Mouse (Mus musculus) intestine, embryonic 14.5 days (tissue): Measurements from ENCODE around the gene Rasgef1a. TPM values are rescaled to one million over a fixed set of nuclear protein-coding genes. Genes with fewer than 3 reads are reported as not detected.

Experiments used
- ATAC-seq: fragments of 200-750 bp; cut with Nextera tagmentation; replicated peaks from 2 replicates; pipeline ENCODE4 v1.8.0; 2017; ENCODE audit warnings: low read depth, moderate number of reproducible peaks, moderate TSS enrichment, moderate library complexity; ENCODE audit not compliant: low FRiP score, low TSS enrichment
- DNase-seq: peaks from one replicate; pipeline ENCODE4 v3.0.0-alpha.2; 2018; ENCODE audit warnings: low spot score
- H3K27ac ChIP-seq: fragments of 300-500 bp; sonication (generic); 2 replicates; pipeline ENCODE4 v1.5.1; 2014; ENCODE audit warnings: low read depth, mild to moderate bottlenecking, control low read depth
- H3K27me3 ChIP-seq: fragments of 300-500 bp; sonication (generic); replicated peaks from 2 replicates; pipeline ENCODE4 v1.6.1; 2014; ENCODE audit warnings: low read length, control low read depth; ENCODE audit not compliant: control insufficient read depth, insufficient read depth
- H3K36me3 ChIP-seq: fragments of 300-500 bp; sonication (generic); 2 replicates; pipeline ENCODE4 v1.6.1; 2014; ENCODE audit warnings: low read length, control low read depth; ENCODE audit not compliant: control insufficient read depth, insufficient read depth
- H3K4me1 ChIP-seq: fragments of 300-500 bp; sonication (generic); replicated peaks from 2 replicates; pipeline ENCODE4 v1.6.1; 2014; ENCODE audit warnings: low read length, control low read depth, mixed read lengths; ENCODE audit not compliant: control insufficient read depth, insufficient read depth
- H3K4me2 ChIP-seq: fragments of 300-500 bp; sonication (generic); 2 replicates; pipeline ENCODE4 v1.6.1; 2014; ENCODE audit warnings: low read length
- H3K4me3 ChIP-seq: fragments of 300-500 bp; sonication (generic); 2 replicates; pipeline ENCODE4 v1.5.1; 2014; ENCODE audit warnings: low read depth, low read length, control low read depth, mixed read lengths
- H3K9ac ChIP-seq: fragments of 300-500 bp; sonication (generic); 2 replicates; pipeline ENCODE4 v1.6.1; 2014; ENCODE audit warnings: mild to moderate bottlenecking, low read length
- H3K9me3 ChIP-seq: fragments of 300-500 bp; sonication (generic); 2 replicates; pipeline ENCODE4 v1.6.1; 2016; ENCODE audit warnings: low read length, control low read depth; ENCODE audit not compliant: control insufficient read depth
- WGBS: fragments of 180-500 bp; shearing (Covaris S2); extraction: QIAGEN DNeasy Blood & Tissue Kit; methylation state at CpG from one replicate; pipeline ENCODE4 v1.1.7; 2014; 5-methylcytosine and 5-hydroxymethylcytosine counted together
- polyA plus RNA-seq: library from polyadenylated mRNA; unstranded; fragments of >200 nt; fragmentation: Nextera tagmentation; extraction: Ambion mirVana; gene quantifications from 2 replicates; pipeline ENCODE4 v1.2.1, GENCODE M21; 2014

Rasgef1a gene
- polyA plus RNA-seq, 1 experiment from 2014 or later, result 0.05 TPM

DNA sequence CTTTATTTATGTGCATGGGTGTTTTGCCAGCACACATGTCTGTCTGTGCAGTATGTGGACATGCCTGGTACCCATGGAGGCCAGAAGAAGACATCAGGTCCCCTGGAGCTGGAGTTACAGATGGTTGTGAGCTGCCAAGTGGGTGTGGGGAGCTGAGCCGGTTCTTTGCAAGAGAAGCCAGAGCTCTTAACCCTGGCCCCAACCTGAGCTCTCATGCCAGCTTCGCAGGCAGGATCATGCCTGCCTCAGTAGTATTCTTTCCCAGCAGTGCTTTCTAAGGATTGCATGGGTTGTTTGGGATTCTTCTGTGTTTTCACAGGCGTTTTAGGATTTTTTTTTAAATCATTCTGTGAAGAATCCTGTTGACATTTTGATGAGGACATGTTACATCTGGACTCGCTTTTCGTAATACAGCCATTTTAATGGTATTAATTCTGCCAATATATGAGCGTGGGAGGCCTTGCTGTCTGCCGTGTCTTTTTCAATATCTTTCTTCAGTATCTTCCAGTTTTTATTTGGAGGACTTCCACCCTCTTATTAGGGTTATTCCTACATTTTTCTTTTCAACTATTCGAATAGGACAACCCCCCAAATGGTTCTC is 86.6 kb downstream of the Rasgef1a start:
- no peak for ATAC-seq
- 58% methylated on average over 8 of the region's 8 CpGs for WGBS
- Histone ChIP-seq H3K4me3 (no peak overlapping the region), H3K27me3 (no peaks in the 10 kb centered on the region), H3K4me2 (no peak overlapping the region), H3K27ac (peak overlapping the region; percentile 33; the same call in 1 of the 2 replicates), H3K36me3 (no peaks in the 10 kb centered on the region), H3K9ac (no peak overlapping the region), H3K9me3 (peaks cover 4% of the 10 kb centered on the region; the same call in 1 of the 2 replicates), H3K4me1 (no peaks in the 10 kb centered on the region)
- peak; percentile 47 for DNase-seq

GRCm38 (mm10) chr6:118099311-118099802 is 88.1 kb downstream of the Rasgef1a start:
- Histone ChIP-seq H3K27me3 (no peaks in the 10 kb centered on the region), H3K9ac (no peak overlapping the region), H3K27ac (no peak overlapping the region), H3K4me3 (no peak overlapping the region), H3K4me2 (no peak overlapping the region), H3K36me3 (no peaks in the 10 kb centered on the region), H3K4me1 (no peaks in the 10 kb centered on the region), H3K9me3 (peaks cover 4% of the 10 kb centered on the region; the same call in 1 of the 2 replicates)
- ATAC-seq (no peak), DNase-seq (no peak)
- 47% methylated on average over 2 of the region's 2 CpGs for WGBS

DNA sequence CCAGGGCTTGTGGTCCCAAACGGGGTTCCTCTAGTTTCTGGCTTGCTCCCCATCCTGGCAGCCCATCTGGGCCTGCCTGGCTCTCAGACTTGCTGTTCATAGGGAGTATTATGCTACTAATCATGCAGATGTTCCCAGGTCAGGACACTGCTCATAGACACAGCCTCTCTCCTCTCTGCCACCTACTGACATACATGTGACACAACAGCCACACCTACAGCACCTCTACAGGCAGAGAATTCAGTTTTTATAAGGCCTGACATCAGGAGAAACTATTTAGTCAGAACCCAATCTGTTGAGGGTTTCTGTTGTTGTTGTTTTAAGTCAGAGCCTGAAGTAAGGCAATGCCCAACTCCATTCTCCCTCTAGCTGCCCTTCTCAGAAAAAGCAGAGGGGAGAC is 100.6 kb downstream of the Rasgef1a start:
- Histone ChIP-seq H3K27me3 (no peaks in the 10 kb centered on the region), H3K4me3 (no peak overlapping the region), H3K9ac (no peak overlapping the region), H3K4me2 (no peak overlapping the region), H3K4me1 (no peaks in the 10 kb centered on the region), H3K27ac (no peak overlapping the region), H3K9me3 (no peaks in the 10 kb centered on the region), H3K36me3 (peaks cover 5% of the 10 kb centered on the region)
- ATAC-seq (no peak), DNase-seq (no peak)
- WGBS, result 38% methylated on average over 1 of the region's 1 CpGs

DNA sequence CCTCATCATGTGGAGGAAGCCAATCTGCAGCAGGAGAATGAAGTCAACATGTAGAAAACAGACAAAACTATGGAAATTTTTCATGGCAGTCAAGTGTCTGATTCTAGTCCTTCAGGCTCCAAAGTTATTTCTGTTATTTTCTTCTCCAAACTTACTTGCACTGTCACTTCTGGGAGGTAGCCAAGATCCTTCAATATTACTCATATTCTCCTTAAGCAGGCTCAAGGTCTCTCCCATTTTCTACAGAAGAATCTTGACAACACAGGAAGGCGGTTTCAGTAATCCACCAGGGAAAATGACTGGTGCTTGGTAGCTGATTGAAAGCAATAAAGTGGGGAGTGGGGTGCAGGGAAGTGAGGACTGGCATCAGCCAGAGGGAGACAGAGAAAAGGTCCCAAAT is 111.5 kb downstream of the Rasgef1a start:
- WGBS, result 86% methylated on average over 1 of the region's 1 CpGs
- ATAC-seq, result no peak

GRCm38 (mm10) chr6:118126577-118126976 is 115.3 kb downstream of the Rasgef1a start:
- Histone ChIP-seq H3K27ac (no peak overlapping the region), H3K4me3 (no peak overlapping the region), H3K36me3 (peaks cover 8% of the 10 kb centered on the region; the same call in 1 of the 2 replicates), H3K9ac (no peak overlapping the region), H3K27me3 (no peaks in the 10 kb centered on the region), H3K9me3 (no peaks in the 10 kb centered on the region), H3K4me1 (no peaks in the 10 kb centered on the region), H3K4me2 (no peak overlapping the region)
- no peak for ATAC-seq
- no peak for DNase-seq

More for the DNA sequence above, 111.5 kb downstream of the Rasgef1a start:
- Histone ChIP-seq H3K4me2 (no peak overlapping the region), H3K4me1 (no peaks in the 10 kb centered on the region), H3K9ac (no peak overlapping the region), H3K4me3 (no peak overlapping the region), H3K27ac (no peak overlapping the region), H3K9me3 (no peaks in the 10 kb centered on the region), H3K27me3 (no peaks in the 10 kb centered on the region), H3K36me3 (peaks cover 11% of the 10 kb centered on the region; the same call in 1 of the 2 replicates)
- DNase-seq, result no peak

DNA sequence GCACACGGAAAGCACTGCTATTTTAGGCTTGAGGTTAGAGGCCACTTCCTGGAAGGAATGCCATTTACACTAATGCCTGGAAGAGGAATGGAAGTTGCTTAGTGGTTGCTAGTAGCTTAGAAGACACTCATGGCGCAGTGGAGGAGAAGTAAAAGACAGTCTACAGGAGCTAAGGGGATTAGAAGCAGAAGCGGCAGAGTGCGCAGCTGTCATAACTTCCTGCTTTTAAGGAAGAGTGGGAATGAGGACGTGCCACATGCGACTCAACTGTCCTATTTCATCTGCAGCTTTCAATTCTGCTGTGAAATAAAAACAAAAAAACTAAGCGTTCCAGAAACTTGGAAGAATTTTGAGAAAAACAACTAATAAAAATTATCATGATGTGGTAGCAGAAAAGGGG is 116.0 kb downstream of the Rasgef1a start:
- no peaks in the 10 kb centered on the region for H3K4me1 ChIP-seq
- no peak overlapping the region for H3K27ac ChIP-seq
- DNase-seq, result no peak
- H3K9ac ChIP-seq, result no peak overlapping the region
- no peaks in the 10 kb centered on the region for H3K27me3 ChIP-seq
- no peaks in the 10 kb centered on the region for H3K9me3 ChIP-seq
- WGBS, result 70% methylated on average over 7 of the region's 7 CpGs
- ATAC-seq, result no peak
- H3K36me3 ChIP-seq, result peaks cover 7% of the 10 kb centered on the region; the same call in 1 of the 2 replicates
- H3K4me3 ChIP-seq, result no peak overlapping the region
- no peak overlapping the region for H3K4me2 ChIP-seq

DNA sequence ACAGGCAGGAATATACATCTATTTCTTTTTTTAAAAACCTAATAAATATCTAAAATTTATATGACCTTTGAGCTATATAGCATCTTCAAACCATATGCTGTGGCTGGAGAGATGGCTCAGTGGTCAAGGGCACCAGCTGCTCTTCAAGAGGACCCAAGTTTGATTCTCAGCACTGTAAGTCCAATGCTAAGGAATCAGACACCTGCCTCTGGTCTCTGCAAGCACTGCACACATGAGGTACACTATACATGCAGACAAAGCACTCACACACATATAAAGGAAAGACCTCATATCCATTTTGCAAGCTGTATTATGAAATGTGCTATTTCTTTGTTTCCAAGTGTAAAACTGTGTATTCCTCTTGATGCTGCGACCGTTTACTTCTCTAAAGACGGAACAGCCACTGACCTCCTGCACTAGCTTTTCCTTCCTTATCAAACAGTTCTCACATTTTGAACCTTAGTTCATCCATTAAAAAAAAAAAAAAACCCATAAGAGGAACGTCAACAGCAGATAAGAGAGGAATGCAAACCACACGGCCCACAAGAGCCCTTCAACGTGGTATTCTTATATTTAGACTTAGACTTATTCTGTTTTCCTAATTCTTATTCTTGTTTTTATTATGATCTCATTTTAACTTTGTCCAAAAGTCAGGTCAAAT is 116.7 kb downstream of the Rasgef1a start:
- Histone ChIP-seq H3K4me2 (no peak overlapping the region), H3K9me3 (no peaks in the 10 kb centered on the region), H3K27ac (no peak overlapping the region), H3K27me3 (no peaks in the 10 kb centered on the region), H3K9ac (no peak overlapping the region), H3K36me3 (peaks cover 7% of the 10 kb centered on the region; the same call in 1 of the 2 replicates), H3K4me3 (no peak overlapping the region), H3K4me1 (no peaks in the 10 kb centered on the region)
- ATAC-seq (no peak), DNase-seq (no peak)
- 57% methylated on average over 6 of the region's 6 CpGs for WGBS

DNA sequence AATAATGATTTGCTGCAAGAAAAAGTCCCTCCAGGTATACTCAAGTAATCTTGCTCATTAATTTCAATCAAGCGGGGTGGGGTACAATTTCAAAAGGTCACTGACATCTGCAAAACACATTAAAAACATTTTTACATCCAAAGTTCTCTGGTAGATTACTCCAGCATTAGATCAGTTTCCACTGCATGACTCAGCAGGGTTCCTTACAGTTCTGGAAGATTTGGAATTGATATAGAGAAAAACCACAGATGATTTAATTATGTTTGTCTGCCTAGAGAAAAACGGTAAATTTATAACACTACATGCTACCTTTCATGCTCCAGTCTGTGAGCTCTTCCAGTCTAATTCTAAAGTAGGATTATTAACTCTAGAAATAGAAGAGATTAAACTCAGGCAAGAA is 118.8 kb downstream of the Rasgef1a start:
- Histone ChIP-seq H3K36me3 (no peaks in the 10 kb centered on the region), H3K9ac (no peak overlapping the region), H3K4me1 (no peaks in the 10 kb centered on the region), H3K27me3 (no peaks in the 10 kb centered on the region), H3K9me3 (no peaks in the 10 kb centered on the region), H3K4me3 (no peak overlapping the region), H3K4me2 (no peak overlapping the region), H3K27ac (no peak overlapping the region)
- ATAC-seq, result no peak
- WGBS, result 89% methylated on average over 2 of the region's 2 CpGs
- DNase-seq, result no peak

- 87% methylated on average over 1 of the region's 1 CpGs for WGBS
- ATAC-seq, result no peak
- Histone ChIP-seq H3K4me2 (no peak overlapping the region), H3K36me3 (no peaks in the 10 kb centered on the region), H3K4me3 (no peak overlapping the region), H3K27ac (no peak overlapping the region), H3K9me3 (no peaks in the 10 kb centered on the region), H3K27me3 (no peaks in the 10 kb centered on the region), H3K9ac (no peak overlapping the region), H3K4me1 (no peaks in the 10 kb centered on the region; the same call in 1 of the 2 replicates)
- no peak for DNase-seq
These were observed 123.2 kb downstream of the Rasgef1a start for GRCm38 (mm10) chr6:118134461-118134860.
